Mouse (Mus musculus) layer of hippocampus, adult 9-10 months (tissue): ENCODE measurements at regions not wholly inside any gene's neighbourhood (a gene's known extent, or its start where the extent isn't known, plus 50 kb on each side); places are given as distances from the start of the nearest gene placed in this dataset.
"Not testable (repeated sequence)": the region's sequence is repeated elsewhere in the genome, so short reads cannot be mapped to it uniquely, and the experiment has no call there.

ENCODE experiments used
- DNase-seq: peaks from one replicate; pipeline ENCODE4 v3.0.0; 2022; ENCODE audit warnings: low spot score

- no peak for DNase-seq
Observed at GRCm38 (mm10) chr5:148652525-148653243, 100.1 kb upstream of the Ubl3 start.

DNA sequence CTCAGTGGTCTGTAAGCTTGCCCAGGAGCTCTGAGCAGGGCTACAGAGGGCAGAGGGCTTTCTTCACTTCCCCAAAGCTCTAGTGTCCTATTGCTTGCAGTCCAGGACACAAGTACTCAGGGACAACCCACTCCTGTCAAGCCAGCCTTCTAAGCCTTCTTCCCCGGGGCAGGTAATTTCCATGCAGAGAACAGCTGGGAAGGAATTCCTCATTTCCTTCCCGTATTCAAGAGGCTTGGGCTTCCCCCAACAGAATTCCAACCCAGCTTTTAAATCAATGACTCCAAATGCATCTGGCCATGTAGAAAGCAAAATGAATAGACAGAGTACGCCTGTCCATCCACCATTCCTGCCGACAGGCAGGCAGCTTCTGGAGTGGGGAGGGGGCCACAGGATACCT is 99.1 kb upstream of the Ubl3 start:
- DNase-seq, result no peak

DNA sequence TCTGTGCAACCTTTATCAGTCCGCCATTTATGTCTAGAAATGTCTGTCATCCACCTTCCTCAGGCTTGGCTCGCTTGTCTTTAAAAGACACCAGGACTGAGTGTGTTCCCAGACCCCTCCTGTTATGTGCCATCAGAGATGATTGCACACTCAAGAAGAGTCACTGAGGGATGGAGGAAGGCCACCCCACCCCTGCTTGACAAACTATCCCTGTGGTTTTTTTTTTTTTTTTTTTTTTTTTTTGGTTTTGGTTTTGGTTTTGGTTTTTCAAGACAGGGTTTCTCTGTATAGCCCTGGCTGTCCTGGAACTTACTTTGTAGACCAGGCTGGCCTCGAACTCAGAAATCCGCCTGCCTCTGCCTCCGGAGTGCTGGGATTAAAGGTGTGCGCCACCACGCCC is 97.0 kb upstream of the Ubl3 start:
- not testable (repeated sequence) for DNase-seq

- DNase-seq, result no peak
Observed at GRCm38 (mm10) chr5:148649123-148649522, 96.5 kb upstream of the Ubl3 start.

DNA sequence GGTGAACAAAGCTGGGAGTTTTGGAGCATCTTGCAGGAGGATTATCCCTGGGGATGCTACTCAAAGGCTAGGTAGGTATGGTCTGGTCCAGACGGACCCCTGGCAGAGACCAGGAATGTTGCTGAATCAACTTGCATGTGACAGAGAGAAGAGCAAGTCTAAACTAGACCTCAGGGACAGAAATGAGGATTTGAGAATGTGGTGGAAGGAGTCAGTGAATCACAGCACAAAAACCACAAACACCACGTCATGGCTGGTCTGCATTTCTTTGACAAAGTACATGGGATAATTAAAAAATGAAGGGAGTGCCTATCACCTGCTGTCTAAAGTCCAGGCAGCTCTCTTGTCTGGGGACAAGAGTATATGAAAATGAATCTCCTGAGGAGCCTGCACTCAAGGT is 95.1 kb upstream of the Ubl3 start:
- DNase-seq, result no peak

DNA sequence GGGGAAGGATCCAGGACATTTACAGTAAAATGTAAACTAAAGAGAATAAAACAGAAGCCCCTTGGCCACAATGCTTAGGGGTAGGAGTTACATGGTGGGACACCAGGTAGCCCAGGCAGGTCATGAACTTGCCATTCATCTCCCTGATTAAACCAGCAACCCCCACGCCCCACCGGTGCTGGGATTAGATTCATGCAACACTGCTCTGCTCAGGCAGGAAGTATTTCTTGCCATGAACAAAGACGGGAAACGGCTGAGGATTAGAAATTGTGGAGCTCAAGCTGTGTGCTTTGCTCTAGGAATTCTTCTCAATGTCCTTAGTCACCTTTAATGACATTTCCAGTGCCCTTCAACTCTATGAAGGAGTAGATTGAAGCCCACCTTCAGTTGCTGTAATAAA is 93.2 kb upstream of the Ubl3 start:
- no peak for DNase-seq

DNA sequence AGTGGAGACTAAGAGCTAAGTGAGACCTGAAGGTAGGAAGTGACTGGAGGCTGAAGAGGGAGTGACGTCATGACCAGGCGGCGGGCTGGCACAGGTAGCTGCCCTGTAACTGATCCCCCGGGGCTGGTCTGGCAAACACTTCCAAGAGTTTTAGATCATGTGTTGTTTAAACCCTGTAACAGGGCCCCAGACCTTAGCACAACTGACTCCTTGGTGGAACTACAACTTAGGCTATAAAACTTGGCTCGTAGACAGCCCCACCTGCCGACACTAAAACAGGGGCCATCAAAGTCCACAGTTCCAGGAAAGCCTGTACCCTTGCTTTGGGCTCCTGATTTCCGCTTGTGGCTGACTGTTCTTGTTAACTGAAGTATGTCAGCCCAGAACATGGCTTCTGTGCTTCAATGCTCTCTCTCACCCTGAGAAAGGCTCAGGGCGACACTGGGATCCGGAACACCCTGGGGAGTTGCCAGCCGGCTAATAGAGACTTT is 92.6 kb upstream of the Ubl3 start:
- no peak for DNase-seq

DNA sequence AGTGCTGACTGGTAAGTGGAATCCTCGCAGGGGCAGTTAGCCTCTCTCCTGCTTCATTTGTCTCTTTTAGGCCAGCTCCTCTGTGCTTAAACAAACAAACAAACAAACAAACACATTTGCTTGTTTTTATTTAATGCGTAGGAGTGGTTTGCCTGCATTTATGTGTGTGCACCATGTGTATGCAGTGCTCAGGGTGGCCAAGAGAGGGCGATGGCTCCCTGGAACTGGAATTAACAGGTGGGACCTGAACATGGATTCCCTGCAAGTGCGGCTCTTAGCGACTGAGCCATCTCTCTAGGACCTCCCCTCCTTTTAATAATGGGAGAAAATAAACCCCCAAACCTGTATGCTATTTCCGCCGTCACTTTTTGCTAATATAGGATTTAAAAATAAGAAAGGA is 91.8 kb upstream of the Ubl3 start:
- DNase-seq, result no peak

DNA sequence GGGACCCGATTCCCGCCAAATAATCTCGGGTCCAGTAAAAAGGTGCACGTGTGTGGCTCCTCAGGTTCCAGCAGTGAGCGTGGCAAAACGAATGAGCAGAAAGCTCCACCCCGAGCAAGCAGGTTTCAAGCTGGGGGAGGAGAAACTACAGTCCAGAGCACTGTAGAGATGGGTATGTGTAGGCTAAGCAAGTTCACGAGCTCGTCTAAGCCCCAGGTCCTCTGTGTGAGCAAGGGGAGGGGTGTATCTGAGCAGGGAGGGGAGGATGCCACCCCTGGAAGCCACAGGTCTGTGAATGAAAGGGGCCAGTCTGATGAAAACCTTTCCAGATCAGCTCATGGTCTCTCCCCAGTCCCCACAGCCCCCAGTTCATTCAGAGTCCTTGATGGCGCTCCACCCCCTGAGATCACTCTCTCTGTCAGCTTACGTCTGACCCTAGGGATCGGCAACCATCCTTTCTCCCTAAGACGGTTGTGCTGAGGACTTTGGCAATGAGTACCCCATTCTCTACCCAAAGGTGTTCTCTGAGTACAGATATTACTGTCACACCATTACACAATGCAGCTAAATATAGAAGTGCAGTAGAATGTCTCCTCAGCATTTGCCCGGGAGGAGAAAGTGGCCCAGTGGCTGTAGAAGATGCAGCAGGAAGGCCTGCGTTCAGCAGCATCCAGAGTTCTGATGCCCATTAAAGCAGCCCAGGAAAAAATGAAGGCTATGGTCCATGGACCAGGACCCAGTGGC is 89.2 kb upstream of the Ubl3 start:
- DNase-seq, result no peak

- DNase-seq, result no peak
Observed at GRCm38 (mm10) chr5:148640523-148640922, 87.9 kb upstream of the Ubl3 start.

DNA sequence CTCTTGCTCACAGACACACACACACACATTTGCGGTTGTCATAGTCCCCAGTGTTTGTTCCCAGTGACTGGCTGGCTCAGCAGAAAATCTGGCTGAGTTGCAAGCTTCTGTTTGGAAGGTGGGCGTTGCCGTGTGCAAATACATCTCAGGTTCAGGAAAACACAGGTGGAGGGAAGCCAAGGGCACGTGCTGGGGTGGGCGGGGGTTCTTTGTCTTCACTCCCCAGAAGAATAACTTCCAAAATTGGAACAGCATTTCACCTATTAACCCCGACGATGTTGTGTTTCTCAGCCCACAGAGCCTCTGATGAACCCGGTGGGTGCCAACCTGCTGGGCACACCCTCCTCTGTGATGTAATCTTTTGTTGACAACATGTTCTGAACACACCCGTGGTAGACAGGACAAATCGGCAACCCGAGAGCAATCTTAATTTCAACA is 82.3 kb upstream of the Ubl3 start:
- no peak for DNase-seq

GRCm38 (mm10) chr5:148633999-148634398 is 81.4 kb upstream of the Ubl3 start:
- DNase-seq, result no peak

GRCm38 (mm10) chr5:148633331-148633730 is 80.7 kb upstream of the Ubl3 start:
- DNase-seq, result no peak

- DNase-seq, result no peak
Observed at GRCm38 (mm10) chr5:148632516-148633170, 80.1 kb upstream of the Ubl3 start.

DNA sequence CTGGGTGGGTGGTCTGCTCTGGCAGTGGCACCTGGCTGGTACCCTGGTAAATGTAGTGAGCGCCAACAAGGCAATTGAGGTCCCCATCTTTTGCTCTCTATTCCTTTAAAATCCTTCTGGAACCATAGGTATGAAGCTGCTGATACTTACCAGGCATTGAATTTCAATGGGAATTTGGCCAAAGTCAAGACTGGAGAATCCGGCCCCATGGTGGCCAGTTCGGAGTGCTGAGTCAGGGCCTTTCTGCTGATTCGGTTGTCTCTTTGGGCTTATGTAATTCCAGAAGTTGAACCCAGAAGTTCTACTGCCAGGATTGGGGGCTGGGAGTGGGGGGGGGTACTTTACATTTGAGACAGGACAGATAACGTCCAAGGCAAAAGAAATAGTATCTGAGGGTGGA is 79.0 kb upstream of the Ubl3 start:
- no peak for DNase-seq

DNA sequence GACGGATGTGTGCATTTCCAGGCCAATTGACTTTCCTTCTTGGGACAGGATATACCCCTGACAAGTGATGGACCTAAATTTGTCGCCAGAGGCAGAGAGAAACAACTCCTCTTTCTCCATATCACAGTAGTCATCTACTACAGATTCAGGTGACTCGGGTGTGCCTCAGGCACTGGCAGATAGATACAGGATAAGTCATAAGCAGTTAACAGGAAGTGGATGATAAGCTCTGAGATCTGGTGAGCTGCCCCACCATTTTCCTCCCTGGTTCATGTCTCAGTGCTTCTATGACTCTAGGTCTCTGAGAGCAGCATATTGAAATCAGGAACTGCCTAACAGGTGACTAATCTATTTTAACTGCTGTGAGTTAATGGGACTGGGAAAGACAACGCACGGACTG is 73.4 kb upstream of the Ubl3 start:
- no peak for DNase-seq

GRCm38 (mm10) chr5:148624649-148625405 is 72.2 kb upstream of the Ubl3 start:
- DNase-seq, result no peak

DNA sequence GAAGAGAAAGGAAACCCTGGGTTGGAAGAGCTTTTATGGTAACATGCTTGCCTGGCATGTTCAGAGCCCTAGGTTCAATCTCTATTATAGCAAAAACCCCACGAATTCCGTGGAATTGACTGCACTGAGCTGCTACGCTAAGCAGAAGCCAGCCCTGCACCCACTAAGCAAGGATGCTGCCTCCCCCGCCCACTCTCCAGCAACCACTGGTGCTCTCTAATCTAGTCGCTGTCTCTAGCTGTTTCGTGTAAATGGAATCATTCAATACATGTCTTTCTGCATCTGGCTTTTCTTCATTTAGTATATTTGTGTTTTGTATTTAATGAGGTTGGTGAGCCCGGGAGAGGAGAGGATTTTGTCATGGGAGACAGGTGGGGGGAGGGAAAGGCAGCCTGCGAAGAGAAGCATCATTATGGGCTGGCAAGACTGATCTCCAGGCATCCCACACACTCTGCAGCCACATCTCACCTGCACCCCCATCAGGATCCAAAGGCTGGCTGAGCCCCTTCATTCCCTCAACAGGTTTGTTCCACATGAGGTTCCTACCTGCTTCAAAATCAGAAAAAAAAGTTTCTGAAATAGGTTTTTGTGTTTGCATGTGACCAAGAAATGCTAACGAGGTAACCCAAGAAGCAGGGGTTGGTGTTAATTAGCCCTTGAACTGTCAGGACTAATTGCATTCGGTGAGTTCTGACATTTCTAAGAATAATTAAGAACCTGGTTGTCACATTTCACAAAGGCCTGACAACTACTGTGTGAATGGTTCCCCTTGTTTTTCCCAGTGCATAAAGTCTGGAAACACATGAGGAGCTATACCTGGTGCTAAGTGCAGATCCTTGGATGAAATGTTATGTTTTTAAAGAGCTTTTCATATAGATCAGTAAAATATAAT is 68.6 kb upstream of the Ubl3 start:
- no peak for DNase-seq

GRCm38 (mm10) chr5:148619917-148620316 is 67.3 kb upstream of the Ubl3 start:
- DNase-seq, result no peak

DNA sequence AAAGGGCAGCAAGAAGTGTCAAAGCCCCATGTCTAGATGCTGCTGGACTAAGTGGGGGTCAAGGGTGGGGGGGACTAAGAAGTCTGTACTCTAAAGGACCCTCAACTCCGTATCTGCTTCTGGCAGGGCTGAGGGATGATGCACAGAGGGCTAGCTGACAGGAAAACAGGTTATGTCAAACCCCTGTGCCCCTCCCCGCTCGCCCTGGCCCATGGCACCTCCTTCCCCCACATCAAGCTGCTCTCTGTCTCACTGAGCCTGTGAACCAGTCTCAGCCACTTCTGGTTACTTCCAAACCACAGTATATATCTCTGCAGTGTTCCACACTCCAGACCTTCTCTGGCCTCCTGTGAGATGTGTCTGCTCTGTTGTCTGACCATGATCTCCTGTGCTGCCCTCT is 63.8 kb upstream of the Ubl3 start:
- DNase-seq, result no peak

GRCm38 (mm10) chr5:148615706-148616366 is 63.2 kb upstream of the Ubl3 start:
- DNase-seq, result no peak
